Mouse (Mus musculus): ENCODE measurements at regions not wholly inside any gene's neighbourhood (a gene's known extent, or its start where the extent isn't known, plus 50 kb on each side); places are given as distances from the start of the nearest gene placed in this dataset.

DNA sequence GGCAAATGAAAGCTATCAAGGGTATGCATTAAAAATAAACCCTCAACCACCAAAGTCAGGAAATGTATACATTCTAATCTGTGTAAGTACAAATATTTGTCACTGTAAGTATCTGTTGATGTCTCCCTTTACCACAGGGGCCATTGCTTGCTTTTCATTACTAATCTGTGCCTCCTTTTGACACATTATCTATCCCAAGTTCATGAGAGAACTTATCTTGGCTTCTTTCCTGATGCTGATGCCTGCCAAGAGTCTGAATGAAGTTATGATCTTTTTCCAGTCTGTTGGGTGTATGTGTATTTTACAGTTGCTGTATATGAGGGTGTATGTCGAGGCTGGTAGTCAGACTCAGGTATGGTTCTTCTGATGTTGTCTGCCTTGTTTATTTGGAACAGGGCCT lies 165.0 kb upstream of the Pter start:
- no peak overlapping the region for H3K4me2 ChIP-seq (replicated peaks)
- H3K27me3 ChIP-seq (ENCODE audit: control insufficient read depth, insufficient read depth, low read length), result no peaks in the 10 kb centered on the region
- H3K9me3 ChIP-seq (ENCODE audit: control insufficient read depth, low read length), result no peaks in the 10 kb centered on the region
- no peak overlapping the region for H3K27ac ChIP-seq
- WGBS, result 79% methylated on average over 1 of the region's 1 CpGs
- no peaks in the 10 kb centered on the region for H3K36me3 ChIP-seq (replicated peaks; ENCODE audit: control insufficient read depth, insufficient read depth)
- H3K9ac ChIP-seq, result no peak overlapping the region
- no peak for ATAC-seq (ENCODE audit: low FRiP score)
- DNase-seq (ENCODE audit: low spot score), result no peak
- H3K4me1 ChIP-seq (replicated peaks; ENCODE audit: control insufficient read depth, insufficient read depth, low read length), result no peaks in the 10 kb centered on the region
- H3K4me3 ChIP-seq (replicated peaks; ENCODE audit: low read length), result no peak overlapping the region

DNA sequence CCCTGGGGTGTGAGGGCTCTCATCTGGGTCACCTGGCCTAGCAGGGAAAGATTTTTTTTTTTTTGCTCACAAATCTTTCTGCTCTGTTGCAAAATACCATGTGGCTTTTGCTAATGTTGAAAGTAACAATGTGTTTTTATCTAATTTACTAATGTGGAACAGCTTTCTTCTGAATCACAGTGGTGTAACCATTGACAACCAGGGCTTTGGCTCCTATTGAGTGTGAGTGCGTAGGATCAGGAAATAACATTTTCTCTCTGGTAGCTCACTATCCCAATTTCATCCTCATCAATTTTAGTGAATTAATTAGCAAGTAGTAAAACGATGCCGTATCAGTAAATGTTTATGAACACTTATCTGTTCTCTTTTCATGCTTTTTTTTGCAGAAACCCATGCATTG lies 163.9 kb upstream of the Pter start:
- H3K9me3 ChIP-seq (ENCODE audit: control insufficient read depth, low read length), result no peaks in the 10 kb centered on the region
- DNase-seq (ENCODE audit: low spot score), result no peak
- H3K4me2 ChIP-seq (replicated peaks), result no peak overlapping the region
- WGBS, result 95% methylated on average over 3 of the region's 3 CpGs
- no peak overlapping the region for H3K27ac ChIP-seq
- no peaks in the 10 kb centered on the region for H3K4me1 ChIP-seq (replicated peaks; ENCODE audit: control insufficient read depth, insufficient read depth, low read length)
- no peaks in the 10 kb centered on the region for H3K36me3 ChIP-seq (replicated peaks; ENCODE audit: control insufficient read depth, insufficient read depth)
- ATAC-seq (ENCODE audit: low FRiP score), result no peak
- no peak overlapping the region for H3K4me3 ChIP-seq (replicated peaks; ENCODE audit: low read length)
- H3K9ac ChIP-seq, result no peak overlapping the region
- no peaks in the 10 kb centered on the region for H3K27me3 ChIP-seq (ENCODE audit: control insufficient read depth, insufficient read depth, low read length)

DNA sequence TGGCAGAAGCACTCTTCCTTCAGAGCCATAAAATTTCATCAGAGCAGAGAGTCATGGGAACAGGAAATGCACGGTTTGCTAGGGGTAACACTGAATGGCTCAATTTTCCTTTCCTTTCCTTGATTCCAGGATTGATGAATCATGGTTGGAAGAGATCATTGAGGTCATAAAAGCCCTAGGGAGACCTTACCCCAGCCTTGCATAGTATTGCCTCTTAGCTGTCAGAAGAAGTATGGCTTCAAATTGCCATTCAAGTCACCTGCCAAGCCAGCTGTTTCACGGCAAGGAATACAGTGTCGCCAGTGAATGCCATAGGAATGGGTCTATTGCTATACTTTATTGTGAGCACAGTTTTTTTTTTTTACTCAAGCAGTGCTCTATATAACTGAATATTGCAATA lies 162.4 kb upstream of the Pter start:
- Histone ChIP-seq H3K4me3 (replicated peaks; ENCODE audit: low read length) (no peak overlapping the region), H3K9ac (no peak overlapping the region), H3K4me2 (replicated peaks) (no peak overlapping the region), H3K27me3 (ENCODE audit: control insufficient read depth, insufficient read depth, low read length) (no peaks in the 10 kb centered on the region), H3K4me1 (replicated peaks; ENCODE audit: control insufficient read depth, insufficient read depth, low read length) (no peaks in the 10 kb centered on the region), H3K36me3 (replicated peaks; ENCODE audit: control insufficient read depth, insufficient read depth) (no peaks in the 10 kb centered on the region), H3K9me3 (ENCODE audit: control insufficient read depth, low read length) (no peaks in the 10 kb centered on the region), H3K27ac (no peak overlapping the region)
- ATAC-seq (ENCODE audit: low FRiP score) (no peak), DNase-seq (ENCODE audit: low spot score) (no peak)
- 90% methylated on average over 3 of the region's 3 CpGs for WGBS

DNA sequence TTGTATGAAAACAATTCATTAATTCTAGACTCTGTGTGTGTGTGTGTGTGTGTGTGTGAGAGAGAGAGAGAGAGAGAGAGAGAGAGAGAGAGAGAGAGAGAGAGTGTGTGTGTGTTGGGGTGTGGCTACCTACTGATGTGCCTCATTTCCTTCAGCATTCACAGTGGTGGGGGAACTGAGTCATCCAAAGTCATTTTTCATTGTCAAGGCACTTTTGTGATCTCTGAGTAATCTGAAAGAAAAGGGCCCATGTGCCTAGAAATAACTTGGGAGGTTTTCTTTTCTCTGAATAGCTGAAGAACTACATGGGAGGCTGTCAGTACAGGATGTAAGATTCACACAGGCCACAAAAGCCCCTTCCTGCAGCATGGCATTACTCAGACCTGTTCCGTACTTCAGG lies 159.3 kb upstream of the Pter start:
- H3K36me3 ChIP-seq (replicated peaks; ENCODE audit: control insufficient read depth, insufficient read depth), result no peaks in the 10 kb centered on the region
- no peaks in the 10 kb centered on the region for H3K4me1 ChIP-seq (replicated peaks; ENCODE audit: control insufficient read depth, insufficient read depth, low read length)
- ATAC-seq (ENCODE audit: low FRiP score) (no peak), DNase-seq (ENCODE audit: low spot score) (no peak)
- H3K9me3 ChIP-seq (ENCODE audit: control insufficient read depth, low read length), result no peaks in the 10 kb centered on the region
- H3K4me3 ChIP-seq (replicated peaks; ENCODE audit: low read length), result no peak overlapping the region
- H3K9ac ChIP-seq, result no peak overlapping the region
- H3K27ac ChIP-seq, result no peak overlapping the region
- no peak overlapping the region for H3K4me2 ChIP-seq (replicated peaks)
- no peaks in the 10 kb centered on the region for H3K27me3 ChIP-seq (ENCODE audit: control insufficient read depth, insufficient read depth, low read length)
- 54% methylated on average over 1 of the region's 1 CpGs for WGBS

DNA sequence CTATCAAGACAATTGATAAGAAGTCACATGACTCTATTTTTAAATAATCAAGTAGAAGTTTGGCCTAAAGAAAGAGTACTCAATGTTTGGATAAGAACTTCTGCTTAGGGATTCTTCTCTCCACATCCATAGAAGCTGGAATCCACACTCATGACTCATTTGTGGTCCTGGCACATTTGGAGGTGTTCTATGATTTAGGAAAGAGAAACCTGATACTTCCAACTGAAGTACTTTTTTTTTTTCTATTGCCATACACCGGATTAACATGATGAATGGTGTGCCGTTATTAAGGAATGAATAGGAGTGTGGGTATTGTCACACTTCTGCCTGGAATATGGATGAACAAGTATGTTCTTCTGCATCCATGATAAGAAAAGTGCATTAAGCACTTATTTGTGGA lies 158.5 kb upstream of the Pter start:
- Histone ChIP-seq H3K4me1 (replicated peaks; ENCODE audit: control insufficient read depth, insufficient read depth, low read length) (no peaks in the 10 kb centered on the region), H3K9me3 (ENCODE audit: control insufficient read depth, low read length) (no peaks in the 10 kb centered on the region), H3K27me3 (ENCODE audit: control insufficient read depth, insufficient read depth, low read length) (no peaks in the 10 kb centered on the region), H3K27ac (no peak overlapping the region), H3K4me3 (replicated peaks; ENCODE audit: low read length) (no peak overlapping the region), H3K9ac (no peak overlapping the region), H3K36me3 (replicated peaks; ENCODE audit: control insufficient read depth, insufficient read depth) (no peaks in the 10 kb centered on the region), H3K4me2 (replicated peaks) (no peak overlapping the region)
- DNase-seq (ENCODE audit: low spot score) (no peak), ATAC-seq (ENCODE audit: low FRiP score) (no peak)
- 81% methylated on average over 2 of the region's 2 CpGs for WGBS

DNA sequence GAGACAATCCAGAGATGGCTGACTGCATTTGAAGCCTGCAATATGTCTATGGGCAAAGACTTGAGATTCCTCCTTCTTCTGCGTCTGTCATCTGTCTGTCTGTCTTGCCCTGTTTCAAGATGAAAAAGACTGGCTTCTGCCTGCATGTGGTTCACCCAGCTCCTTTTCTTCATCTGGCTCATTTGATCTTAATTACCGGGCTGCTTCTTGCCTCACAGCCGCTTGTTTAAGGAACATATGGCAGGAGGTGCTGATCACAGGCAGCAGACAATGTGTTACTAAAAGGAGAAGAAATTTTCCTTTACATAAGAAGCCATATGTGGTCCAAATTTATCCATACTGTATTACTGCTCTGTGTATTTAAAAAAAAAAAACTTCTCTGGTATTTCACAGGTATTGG lies 147.0 kb upstream of the Pter start:
- DNase-seq (ENCODE audit: low spot score), result no peak
- no peak overlapping the region for H3K4me2 ChIP-seq (replicated peaks)
- 66% methylated on average over 3 of the region's 3 CpGs for WGBS

DNA sequence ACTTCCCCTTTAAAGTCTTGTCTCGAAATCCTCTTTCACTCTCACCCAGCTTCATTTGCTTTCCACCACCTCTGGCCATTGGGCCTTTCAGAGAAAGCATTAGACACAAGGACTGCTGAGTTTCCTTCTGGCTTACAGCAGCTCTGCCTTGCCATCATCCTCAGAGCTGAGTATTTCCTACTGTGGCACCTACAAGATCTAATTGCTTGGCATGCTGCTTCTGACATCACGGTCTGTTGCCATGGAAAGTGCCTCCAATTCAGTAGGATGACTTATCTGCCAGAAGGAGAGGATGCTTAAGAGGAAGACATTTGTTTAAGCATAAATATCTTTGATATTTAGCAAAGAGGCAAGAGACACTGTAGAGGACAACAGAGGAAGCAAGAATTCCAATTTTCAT lies 146.1 kb upstream of the Pter start:
- H3K4me1 ChIP-seq (replicated peaks; ENCODE audit: control insufficient read depth, insufficient read depth, low read length), result no peaks in the 10 kb centered on the region
- H3K27ac ChIP-seq, result no peak overlapping the region
- no peaks in the 10 kb centered on the region for H3K36me3 ChIP-seq (replicated peaks; ENCODE audit: control insufficient read depth, insufficient read depth)
- no peak overlapping the region for H3K9ac ChIP-seq
- DNase-seq (ENCODE audit: low spot score) (no peak), ATAC-seq (ENCODE audit: low FRiP score) (no peak)
- no peak overlapping the region for H3K4me2 ChIP-seq (replicated peaks)
- no peak overlapping the region for H3K4me3 ChIP-seq (replicated peaks; ENCODE audit: low read length)
- H3K9me3 ChIP-seq (ENCODE audit: control insufficient read depth, low read length), result no peaks in the 10 kb centered on the region
- WGBS, result 69% methylated on average over 2 of the region's 2 CpGs
- H3K27me3 ChIP-seq (ENCODE audit: control insufficient read depth, insufficient read depth, low read length), result no peaks in the 10 kb centered on the region

More for the DNA sequence above, 147.0 kb upstream of the Pter start:
- no peak overlapping the region for H3K4me3 ChIP-seq (replicated peaks; ENCODE audit: low read length)
- H3K27ac ChIP-seq, result no peak overlapping the region
- H3K9ac ChIP-seq, result no peak overlapping the region
- H3K4me1 ChIP-seq (replicated peaks; ENCODE audit: control insufficient read depth, insufficient read depth, low read length), result no peaks in the 10 kb centered on the region
- H3K9me3 ChIP-seq (ENCODE audit: control insufficient read depth, low read length), result no peaks in the 10 kb centered on the region
- H3K27me3 ChIP-seq (ENCODE audit: control insufficient read depth, insufficient read depth, low read length), result no peaks in the 10 kb centered on the region
- ATAC-seq (ENCODE audit: low FRiP score), result no peak
- H3K36me3 ChIP-seq (replicated peaks; ENCODE audit: control insufficient read depth, insufficient read depth), result no peaks in the 10 kb centered on the region

DNA sequence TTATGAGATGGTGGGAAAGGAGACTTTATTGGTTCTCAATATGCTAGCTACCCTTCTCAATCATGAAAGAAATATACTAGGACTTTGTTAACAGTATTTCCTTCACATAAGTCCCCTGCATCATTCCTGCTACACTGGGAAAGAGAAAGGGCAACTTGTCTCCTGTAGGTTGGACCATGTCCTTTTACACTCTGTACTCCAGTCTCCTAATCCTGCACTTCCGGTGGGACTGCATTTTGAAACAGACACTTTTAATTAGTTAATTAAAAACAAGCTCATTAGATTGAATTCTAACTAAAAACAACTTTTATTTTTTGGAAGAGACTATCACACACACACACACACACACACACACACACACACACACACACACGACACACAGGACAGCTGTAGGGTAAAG lies 131.2 kb upstream of the Pter start:
- DNase-seq (ENCODE audit: low spot score), result no peak
- WGBS, result 83% methylated on average over 2 of the region's 2 CpGs

DNA sequence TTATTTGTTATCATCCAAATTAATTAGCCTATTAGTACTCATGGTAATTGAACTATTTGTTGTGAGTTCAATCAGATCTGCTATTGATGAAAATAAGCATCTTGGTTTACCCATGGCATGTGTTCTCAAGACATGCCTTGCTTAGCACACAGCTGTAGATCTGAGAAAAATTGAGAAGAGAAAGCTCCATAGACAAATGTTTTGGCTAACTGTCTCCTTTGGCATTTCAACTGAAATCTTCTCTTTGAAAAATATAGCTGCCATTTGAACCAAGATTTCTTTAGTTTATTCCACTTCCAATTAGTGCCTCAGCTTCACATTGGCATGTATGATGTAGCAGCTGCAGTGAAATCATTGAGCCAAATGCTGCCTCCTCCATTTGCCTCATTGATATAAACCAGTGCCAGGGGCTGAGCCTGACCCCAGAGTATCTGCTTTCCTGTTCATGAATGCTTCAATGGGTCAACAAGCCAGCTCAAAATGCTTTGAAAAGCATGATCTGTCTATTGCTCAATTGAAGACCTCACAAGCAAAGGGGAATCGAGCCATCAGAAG lies 126.1 kb upstream of the Pter start:
- H3K36me3 ChIP-seq (replicated peaks; ENCODE audit: control insufficient read depth, insufficient read depth), result no peaks in the 10 kb centered on the region
- H3K4me2 ChIP-seq (replicated peaks), result no peak overlapping the region
- WGBS, result 73% methylated on average over 1 of the region's 1 CpGs
- DNase-seq (ENCODE audit: low spot score), result no peak
- no peak overlapping the region for H3K4me3 ChIP-seq (replicated peaks; ENCODE audit: low read length)
- H3K27ac ChIP-seq, result no peak overlapping the region
- H3K4me1 ChIP-seq (replicated peaks; ENCODE audit: control insufficient read depth, insufficient read depth, low read length), result no peaks in the 10 kb centered on the region
- H3K9ac ChIP-seq, result no peak overlapping the region
- no peak for ATAC-seq (ENCODE audit: low FRiP score)
- H3K27me3 ChIP-seq (ENCODE audit: control insufficient read depth, insufficient read depth, low read length), result no peaks in the 10 kb centered on the region
- no peaks in the 10 kb centered on the region for H3K9me3 ChIP-seq (ENCODE audit: control insufficient read depth, low read length)

More for the DNA sequence above, 131.2 kb upstream of the Pter start:
- H3K36me3 ChIP-seq (replicated peaks; ENCODE audit: control insufficient read depth, insufficient read depth), result no peaks in the 10 kb centered on the region
- H3K9me3 ChIP-seq (ENCODE audit: control insufficient read depth, low read length), result no peaks in the 10 kb centered on the region
- H3K4me2 ChIP-seq (replicated peaks), result no peak overlapping the region
- H3K27me3 ChIP-seq (ENCODE audit: control insufficient read depth, insufficient read depth, low read length), result no peaks in the 10 kb centered on the region
- H3K4me1 ChIP-seq (replicated peaks; ENCODE audit: control insufficient read depth, insufficient read depth, low read length), result no peaks in the 10 kb centered on the region
- no peak for ATAC-seq (ENCODE audit: low FRiP score)
- H3K9ac ChIP-seq, result no peak overlapping the region
- H3K4me3 ChIP-seq (replicated peaks; ENCODE audit: low read length), result no peak overlapping the region
- H3K27ac ChIP-seq, result no peak overlapping the region

DNA sequence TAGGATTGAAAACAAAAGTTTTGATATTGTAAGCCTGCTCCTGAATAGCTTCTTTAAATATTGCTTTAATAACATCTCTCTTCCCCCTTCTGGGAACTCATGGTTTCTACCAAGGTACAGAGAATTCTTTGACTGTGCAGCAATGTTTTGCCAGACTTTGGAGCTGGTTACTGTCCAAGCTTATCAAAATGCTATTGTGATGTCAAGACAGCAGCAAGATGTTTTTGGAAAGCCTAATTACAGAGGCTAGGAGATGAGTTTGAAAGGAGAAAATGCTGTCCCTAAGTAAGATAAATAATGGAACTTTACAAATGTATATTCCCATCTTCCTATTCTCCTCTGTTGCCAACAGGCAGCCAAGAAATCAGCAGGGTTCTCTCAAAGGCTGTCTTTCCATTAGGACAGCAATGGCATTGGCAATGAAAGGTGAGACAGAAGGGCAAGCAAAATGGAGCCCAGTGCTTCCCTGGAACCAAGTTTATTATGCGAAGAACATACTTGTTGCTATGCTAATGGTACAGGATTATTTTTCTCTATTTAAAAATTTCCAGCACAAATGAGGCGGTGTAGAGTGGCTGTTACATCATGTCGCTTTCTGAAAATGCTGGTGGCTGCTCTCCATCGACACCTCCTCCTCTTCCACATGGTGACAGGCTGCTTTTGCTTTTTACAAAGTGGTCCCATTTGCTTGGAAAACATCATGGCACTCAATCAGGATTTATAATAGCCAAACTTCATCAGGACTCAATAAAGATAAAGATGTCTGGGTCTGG lies 124.5 kb upstream of the Pter start:
- no peaks in the 10 kb centered on the region for H3K9me3 ChIP-seq (ENCODE audit: control insufficient read depth, low read length)
- ATAC-seq (ENCODE audit: low FRiP score), result no peak
- H3K27me3 ChIP-seq (ENCODE audit: control insufficient read depth, insufficient read depth, low read length), result no peaks in the 10 kb centered on the region
- no peak overlapping the region for H3K27ac ChIP-seq
- H3K4me1 ChIP-seq (replicated peaks; ENCODE audit: control insufficient read depth, insufficient read depth, low read length), result no peaks in the 10 kb centered on the region
- DNase-seq (ENCODE audit: low spot score), result no peak
- WGBS, result 84% methylated on average over 4 of the region's 4 CpGs
- no peak overlapping the region for H3K9ac ChIP-seq
- no peak overlapping the region for H3K4me3 ChIP-seq (replicated peaks; ENCODE audit: low read length)
- no peaks in the 10 kb centered on the region for H3K36me3 ChIP-seq (replicated peaks; ENCODE audit: control insufficient read depth, insufficient read depth)
- H3K4me2 ChIP-seq (replicated peaks), result no peak overlapping the region

Data from hindbrain, embryonic 14.5 days (tissue).